Mouse (Mus musculus) megakaryocyte, embryonic 14.5 days (primary cell): ENCODE measurements around the gene Gm1043. TPM values are rescaled to one million over a fixed set of nuclear protein-coding genes. Genes with fewer than 3 reads are reported as not detected.

ENCODE experiments used
- H3K27me3 ChIP-seq: replicated peaks from 2 replicates; pipeline ENCODE3; 2012; ENCODE audit warnings: inconsistent platforms
- H3K36me3 ChIP-seq: replicated peaks from 2 replicates; pipeline ENCODE3; 2012; ENCODE audit warnings: low read length, inconsistent platforms, mixed read lengths
- H3K4me1 ChIP-seq: 2 replicates; pipeline ENCODE4 v1.6.1; 2012; ENCODE audit warnings: inconsistent platforms
- H3K4me3 ChIP-seq: replicated peaks from 2 replicates; pipeline ENCODE3; 2012; ENCODE audit warnings: moderate library complexity, mild to moderate bottlenecking, inconsistent platforms
- H3K9me3 ChIP-seq: 2 replicates; pipeline ENCODE4 v1.6.1; 2012; ENCODE audit warnings: inconsistent platforms
- FLI1 ChIP-seq: IDR thresholded peaks from 2 replicates; pipeline ENCODE4 v1.6.1; 2012; ENCODE audit warnings: low read length, inconsistent platforms, mixed read lengths
- GATA1 ChIP-seq: IDR thresholded peaks from 3 replicates; pipeline ENCODE4 v1.6.1; 2012; ENCODE audit warnings: mixed read lengths, low read length, inconsistent platforms, borderline replicate concordance
- polyA plus RNA-seq: library from polyadenylated mRNA; stranded (reverse); fragments of >175 nt; gene quantifications from 2 replicates; pipeline ENCODE4 v1.2.3, GENCODE M21; 2012; ENCODE audit warnings: low replicate concordance; ENCODE audit not compliant: insufficient read depth

The Gm1043 gene
- polyA plus RNA-seq, 1 experiment, result not detected

GRCm38 (mm10) chr5:37190378-37190777 is 105.2 kb downstream of the Gm1043 start:
- no peak for TF ChIP-seq GATA1
- no peak for TF ChIP-seq FLI1
- Histone ChIP-seq H3K4me3 (no peak overlapping the region), H3K27me3 (peaks cover 24% of the 10 kb centered on the region), H3K36me3 (no peaks in the 10 kb centered on the region), H3K4me1 (no peaks in the 10 kb centered on the region), H3K9me3 (no peaks in the 10 kb centered on the region)

GRCm38 (mm10) chr5:37196196-37196595 is 111.0 kb downstream of the Gm1043 start:
- no peak overlapping the region for H3K4me3 ChIP-seq
- H3K36me3 ChIP-seq, result no peaks in the 10 kb centered on the region
- peaks cover 33% of the 10 kb centered on the region for H3K27me3 ChIP-seq
- H3K4me1 ChIP-seq, result peaks cover 27% of the 10 kb centered on the region
- TF ChIP-seq GATA1 (no peak), FLI1 (no peak)
- no peaks in the 10 kb centered on the region for H3K9me3 ChIP-seq

GRCm38 (mm10) chr5:37196666-37197250 is 111.6 kb downstream of the Gm1043 start:
- no peak for TF ChIP-seq FLI1
- TF ChIP-seq GATA1, result no peak
- H3K36me3 ChIP-seq, result no peaks in the 10 kb centered on the region
- H3K4me3 ChIP-seq, result no peak overlapping the region
- H3K4me1 ChIP-seq, result peaks cover 27% of the 10 kb centered on the region
- no peaks in the 10 kb centered on the region for H3K9me3 ChIP-seq
- H3K27me3 ChIP-seq, result peaks cover 33% of the 10 kb centered on the region

- Histone ChIP-seq H3K4me3 (no peak overlapping the region), H3K27me3 (peaks cover 31% of the 10 kb centered on the region), H3K9me3 (no peaks in the 10 kb centered on the region), H3K4me1 (peaks cover 27% of the 10 kb centered on the region), H3K36me3 (no peaks in the 10 kb centered on the region)
- TF ChIP-seq FLI1, result no peak
- no peak for TF ChIP-seq GATA1
These were observed 112.3 kb downstream of the Gm1043 start for GRCm38 (mm10) chr5:37197423-37197822.

GRCm38 (mm10) chr5:37198011-37198688 is 113.0 kb downstream of the Gm1043 start:
- peaks cover 28% of the 10 kb centered on the region for H3K27me3 ChIP-seq

GRCm38 (mm10) chr5:37202285-37202684 is 117.1 kb downstream of the Gm1043 start:
- H3K36me3 ChIP-seq, result no peaks in the 10 kb centered on the region
- no peaks in the 10 kb centered on the region for H3K9me3 ChIP-seq
- no peak for TF ChIP-seq FLI1
- no peak overlapping the region for H3K4me3 ChIP-seq
- H3K27me3 ChIP-seq, result peaks cover 16% of the 10 kb centered on the region
- peaks cover 27% of the 10 kb centered on the region for H3K4me1 ChIP-seq

More at GRCm38 (mm10) chr5:37198011-37198688, 113.0 kb downstream of the Gm1043 start:
- no peaks in the 10 kb centered on the region for H3K36me3 ChIP-seq
- TF ChIP-seq FLI1 (no peak), GATA1 (no peak)
- peaks cover 27% of the 10 kb centered on the region for H3K4me1 ChIP-seq
- H3K9me3 ChIP-seq, result no peaks in the 10 kb centered on the region
- no peak overlapping the region for H3K4me3 ChIP-seq

- TF ChIP-seq FLI1, result no peak
- no peak for TF ChIP-seq GATA1
- Histone ChIP-seq H3K9me3 (peaks cover 11% of the 10 kb centered on the region), H3K36me3 (no peaks in the 10 kb centered on the region), H3K4me3 (no peak overlapping the region), H3K4me1 (peaks cover 9% of the 10 kb centered on the region), H3K27me3 (peaks cover 6% of the 10 kb centered on the region)
These were observed 119.7 kb downstream of the Gm1043 start for GRCm38 (mm10) chr5:37204886-37205285.

- Histone ChIP-seq H3K36me3 (no peaks in the 10 kb centered on the region), H3K4me1 (peaks cover 6% of the 10 kb centered on the region), H3K4me3 (no peak overlapping the region), H3K27me3 (peaks cover 6% of the 10 kb centered on the region), H3K9me3 (peaks cover 11% of the 10 kb centered on the region)
- TF ChIP-seq GATA1 (no peak), FLI1 (no peak)
These were observed 120.2 kb downstream of the Gm1043 start for GRCm38 (mm10) chr5:37205420-37205819.

- peaks cover 11% of the 10 kb centered on the region for H3K9me3 ChIP-seq
- no peak for TF ChIP-seq FLI1
- TF ChIP-seq GATA1, result no peak
- no peaks in the 10 kb centered on the region for H3K36me3 ChIP-seq
- no peak overlapping the region for H3K4me3 ChIP-seq
- H3K27me3 ChIP-seq, result peaks cover 6% of the 10 kb centered on the region
- H3K4me1 ChIP-seq, result no peaks in the 10 kb centered on the region
These were observed 121.2 kb downstream of the Gm1043 start for GRCm38 (mm10) chr5:37206364-37206763.

- H3K4me3 ChIP-seq, result no peak overlapping the region
- no peaks in the 10 kb centered on the region for H3K27me3 ChIP-seq
- no peak for TF ChIP-seq GATA1
- no peak for TF ChIP-seq FLI1
- no peaks in the 10 kb centered on the region for H3K4me1 ChIP-seq
- no peaks in the 10 kb centered on the region for H3K36me3 ChIP-seq
- peaks cover 23% of the 10 kb centered on the region for H3K9me3 ChIP-seq
These were observed 128.0 kb downstream of the Gm1043 start for GRCm38 (mm10) chr5:37212938-37213708.
